Mouse (Mus musculus) layer of hippocampus, adult 2 months (tissue): ENCODE data around the gene Fam213b. TPM values are rescaled to one million over a fixed set of nuclear protein-coding genes. Genes with fewer than 3 reads are reported as not detected.

ENCODE experiments used
- DNase-seq, 2 experiments: peaks; one replicate each; pipeline ENCODE4 v3.0.0; 2022; ENCODE audit warnings: low spot score in 2 of 2
- H3K27ac ChIP-seq: fragments of 200-600 bp; 2 replicates; pipeline ENCODE4 v1.8.1; 2022
- H3K4me3 ChIP-seq: fragments of 200-600 bp; 2 replicates; pipeline ENCODE4 v1.8.1; 2022; ENCODE audit warnings: mild to moderate bottlenecking
- CTCF ChIP-seq: fragments of 200-600 bp; conservative IDR thresholded peaks from 2 replicates; pipeline ENCODE4 v1.8.1; 2022; ENCODE audit warnings: antibody characterized with exemption, mild to moderate bottlenecking, moderate library complexity
- total RNA-seq, 2 experiments: library from RNA; stranded (reverse); gene quantifications; 2 replicates each; pipeline ENCODE4 v1.2.3; 2021

Fam213b gene
- total RNA-seq, 2 experiments from 2014 or later, result 48.1 to 48.9 TPM

GRCm38 (mm10) chr4:154913845-154914244, 14.9 kb upstream of the Fam213b start:
- TF ChIP-seq CTCF, result no peak
- H3K4me3 ChIP-seq, result no peak overlapping the region
- no peak overlapping the region for H3K27ac ChIP-seq

GRCm38 (mm10) chr4:154911644-154912043, 12.7 kb upstream of the Fam213b start:
- H3K27ac ChIP-seq, result no peak overlapping the region
- no peak overlapping the region for H3K4me3 ChIP-seq
- DNase-seq, result no peak
- no peak for TF ChIP-seq CTCF

More at GRCm38 (mm10) chr4:154913845-154914244, 14.9 kb upstream of the Fam213b start:
- DNase-seq, result no peak

GRCm38 (mm10) chr4:154910606-154911522, 11.9 kb upstream of the Fam213b start:
- no peak for DNase-seq
- peak overlapping the region; percentile 19; the same call in 1 of the 2 replicates for H3K27ac ChIP-seq
- no peak overlapping the region for H3K4me3 ChIP-seq
- TF ChIP-seq CTCF, result no peak

- H3K4me3 ChIP-seq, result no peak overlapping the region
- no peak for TF ChIP-seq CTCF
- H3K27ac ChIP-seq, result no peak overlapping the region
- no peak for DNase-seq
Measured at GRCm38 (mm10) chr4:154908490-154908889, 9.6 kb upstream of the Fam213b start.

GRCm38 (mm10) chr4:154907833-154908232, 8.9 kb upstream of the Fam213b start:
- TF ChIP-seq CTCF, result peak; percentile 92
- Histone ChIP-seq H3K4me3 (no peak overlapping the region), H3K27ac (peak overlapping the region; percentile 15; the same call in 1 of the 2 replicates)
- peak; percentile 64 to 73 for DNase-seq

- Histone ChIP-seq H3K27ac (no peak overlapping the region), H3K4me3 (peak overlapping the region; percentile 40)
- no peak for TF ChIP-seq CTCF
- peak; percentile 67 to 83 for DNase-seq
Measured at GRCm38 (mm10) chr4:154904185-154905071, 5.5 kb upstream of the Fam213b start.

GRCm38 (mm10) chr4:154902371-154902770, 3.4 kb upstream of the Fam213b start:
- Histone ChIP-seq H3K27ac (no peak overlapping the region), H3K4me3 (no peak overlapping the region)
- no peak for TF ChIP-seq CTCF
- DNase-seq, result no peak

GRCm38 (mm10) chr4:154897676-154898465, 1.1 kb downstream of the Fam213b start:
- Histone ChIP-seq H3K27ac (peak overlapping the region; percentile 82; the same call in 1 of the 2 replicates), H3K4me3 (peak overlapping the region; percentile 69)
- TF ChIP-seq CTCF, result no peak
- no peak for DNase-seq

- DNase-seq, result no peak
- H3K27ac ChIP-seq, result no peak overlapping the region
- no peak for TF ChIP-seq CTCF
- no peak overlapping the region for H3K4me3 ChIP-seq
Measured at GRCm38 (mm10) chr4:154895549-154895948, 3.4 kb downstream of the Fam213b start.

- no peak overlapping the region for H3K4me3 ChIP-seq
- no peak overlapping the region for H3K27ac ChIP-seq
- no peak for TF ChIP-seq CTCF
- DNase-seq, result no peak
Measured at GRCm38 (mm10) chr4:154890887-154891286, 8.0 kb downstream of the Fam213b start.

- H3K4me3 ChIP-seq, result no peak overlapping the region
- no peak overlapping the region for H3K27ac ChIP-seq
- DNase-seq, result no peak
- no peak for TF ChIP-seq CTCF
Measured at GRCm38 (mm10) chr4:154887593-154888250, 11.2 kb downstream of the Fam213b start.
